Comparison of ENCODE assay signal across 8 mouse cellular contexts in genomic region chr5:134946857-134947255, GRCm38 (mm10). TPM values are rescaled to one million over a fixed set of nuclear protein-coding genes. Genes with fewer than 3 reads are reported as not detected.
A peak's percentile ranks its signal among the peaks of the same experiment; 100 is the strongest.
DNase-seq lines count a peak whose midpoint lies in the region; ATAC-seq and TF ChIP-seq lines count a peak whose summit lies in the region.

Gene Cldn4 (minus strand): TSS chr5:134946934.

- no peak for ATAC-seq in midbrain, postnatal 0 days (ENCODE audit: low FRiP score)
- ATAC-seq in intestine, embryonic 15.5 days, result peak; percentile 81
- peak; percentile 74 for ATAC-seq in lung, embryonic 16.5 days (ENCODE audit: low read depth)
- ATAC-seq in megakaryocyte-erythroid progenitor cell, adult 5-6 weeks (replicated peaks; ENCODE audit: low FRiP score, low TSS enrichment, poor library complexity, severe bottlenecking), result no peak

- H3K4me1 ChIP-seq in midbrain, embryonic 10.5 days, result peaks cover 18% of the 10 kb centered on the region
- H3K4me1 ChIP-seq in midbrain, postnatal 0 days (ENCODE audit: insufficient read depth, low read length), result no peaks in the 10 kb centered on the region
- H3K4me1 ChIP-seq in intestine, embryonic 15.5 days (replicated peaks), result peaks cover 24% of the 10 kb centered on the region
- H3K4me1 ChIP-seq in lung, embryonic 16.5 days (replicated peaks; ENCODE audit: control insufficient read depth, insufficient read depth, low read length), result peaks cover 29% of the 10 kb centered on the region

- 5% methylated on average over 11 of the region's 11 CpGs for WGBS in midbrain, embryonic 10.5 days
- 12% methylated on average over 11 of the region's 11 CpGs for WGBS in midbrain, postnatal 0 days
- 13% methylated on average over 11 of the region's 11 CpGs for WGBS in intestine, embryonic 15.5 days
- 20% methylated on average over 11 of the region's 11 CpGs for WGBS in lung, embryonic 16.5 days

- H3K4me3 ChIP-seq in midbrain, embryonic 10.5 days, result peak within 1 kb of the TSS; percentile 30
- H3K4me3 ChIP-seq in midbrain, postnatal 0 days (ENCODE audit: low read depth, low read length), result no peak within 1 kb of the TSS
- peak within 1 kb of the TSS; percentile 45 for H3K4me3 ChIP-seq in intestine, embryonic 15.5 days (replicated peaks)
- peak within 1 kb of the TSS; percentile 54 for H3K4me3 ChIP-seq in lung, embryonic 16.5 days (ENCODE audit: low read length)

- no peak for DNase-seq in midbrain, embryonic 10.5 days (ENCODE audit: low spot score)
- DNase-seq in midbrain, postnatal 0 days (ENCODE audit: low spot score), result no peak
- peak; percentile 86 for DNase-seq in urinary bladder, adult 2 months (ENCODE audit: low spot score)
- no peak for DNase-seq in adrenal gland, postnatal 14 days
- DNase-seq in heart, postnatal 4 days, result no peak

- peaks cover 49% of the 10 kb centered on the region for H3K27me3 ChIP-seq in midbrain, embryonic 10.5 days (ENCODE audit: low read depth, poor library complexity, severe bottlenecking)
- H3K27me3 ChIP-seq in midbrain, postnatal 0 days (ENCODE audit: insufficient read depth, low read length), result peaks cover 17% of the 10 kb centered on the region; the same call in 1 of the 2 replicates
- 0 out of 2 replicates have a peak, but pooled peaks cover 7% of the 10 kb centered on the region for H3K27me3 ChIP-seq in intestine, embryonic 15.5 days (replicated peaks)
- H3K27me3 ChIP-seq in lung, embryonic 16.5 days (ENCODE audit: control insufficient read depth, insufficient read depth, low read depth, low read length), result no peaks in the 10 kb centered on the region

- TF ChIP-seq CTCF in midbrain, postnatal 0 days (IDR thresholded peaks at IDR 0.05), result no peak

- H3K9me3 ChIP-seq in midbrain, embryonic 10.5 days (replicated peaks), result no peaks in the 10 kb centered on the region
- no peaks in the 10 kb centered on the region for H3K9me3 ChIP-seq in midbrain, postnatal 0 days (ENCODE audit: low read length)
- no peaks in the 10 kb centered on the region for H3K9me3 ChIP-seq in intestine, embryonic 15.5 days
- no peaks in the 10 kb centered on the region for H3K9me3 ChIP-seq in lung, embryonic 16.5 days (ENCODE audit: control insufficient read depth, low read length)

- no peak within 1 kb of the TSS; the same call in 1 of the 2 replicates for H3K27ac ChIP-seq in midbrain, embryonic 10.5 days (replicated peaks)
- no peak within 1 kb of the TSS for H3K27ac ChIP-seq in midbrain, postnatal 0 days (ENCODE audit: low read depth, low read length)
- peak within 1 kb of the TSS; percentile 88 for H3K27ac ChIP-seq in intestine, embryonic 15.5 days
- peak within 1 kb of the TSS; percentile 92 for H3K27ac ChIP-seq in lung, embryonic 16.5 days (ENCODE audit: low read length)

- H3K4me2 ChIP-seq in midbrain, postnatal 0 days (ENCODE audit: low read depth, low read length, poor library complexity, severe bottlenecking), result no peak within 1 kb of the TSS
- peak within 1 kb of the TSS; percentile 46 for H3K4me2 ChIP-seq in intestine, embryonic 15.5 days (replicated peaks)
- peak within 1 kb of the TSS; percentile 49 for H3K4me2 ChIP-seq in lung, embryonic 16.5 days (ENCODE audit: low read depth, low read length)

- no peaks in the 10 kb centered on the region for H3K36me3 ChIP-seq in midbrain, embryonic 10.5 days
- no peaks in the 10 kb centered on the region for H3K36me3 ChIP-seq in midbrain, postnatal 0 days (ENCODE audit: insufficient read depth, low read length)
- no peaks in the 10 kb centered on the region for H3K36me3 ChIP-seq in intestine, embryonic 15.5 days
- no peaks in the 10 kb centered on the region for H3K36me3 ChIP-seq in lung, embryonic 16.5 days (ENCODE audit: control insufficient read depth, insufficient read depth, low read length)

- H3K9ac ChIP-seq in midbrain, postnatal 0 days (replicated peaks; ENCODE audit: low read length, poor library complexity, severe bottlenecking), result no peak within 1 kb of the TSS
- peak within 1 kb of the TSS; percentile 52 for H3K9ac ChIP-seq in intestine, embryonic 15.5 days
- H3K9ac ChIP-seq in lung, embryonic 16.5 days (ENCODE audit: low read length), result peak within 1 kb of the TSS; percentile 67

RNA-seq across cellular contexts. Expression of gene Cldn4, which starts in this region (rescaled TPM):
- polyA plus RNA-seq in midbrain, embryonic 10.5 days (2016; fragmentation: Nextera tagmentation; extraction: Ambion mirVana), result 3.2 and 3.4 TPM in 2 replicates
- 0.77 TPM in 1 of 2 replicates, not detected in the other for total RNA-seq in midbrain, postnatal 0 days (2014; rRNA removed)
- polyA plus RNA-seq in midbrain, postnatal 0 days (2015; fragmentation: Nextera tagmentation; extraction: Ambion mirVana), result not detected in 2 replicates
- polyA plus RNA-seq in intestine, embryonic 15.5 days (2015; fragmentation: Nextera tagmentation; extraction: Ambion mirVana), result 45.6 and 49.2 TPM in 2 replicates
- polyA plus RNA-seq in lung, embryonic 16.5 days (2015; fragmentation: Nextera tagmentation; extraction: Ambion mirVana), result 33.0 and 33.1 TPM in 2 replicates
- polyA plus RNA-seq in urinary bladder, adult 2 months (2012; rRNA removed), result 295 and 393 TPM in 2 replicates
- not detected in 2 replicates for total RNA-seq in adrenal gland, postnatal 14 days (2021)
- total RNA-seq in megakaryocyte-erythroid progenitor cell, adult 5-6 weeks (2014; fragmentation: Nextera tagmentation), result not detected in 2 replicates
- not detected in 2 replicates for total RNA-seq in megakaryocyte-erythroid progenitor cell, adult 5-6 weeks (2017)
- under 1 TPM in 1 of 2 experiments, not detected in 1; 0.14 TPM for total RNA-seq in heart, postnatal 4 days (2021)

Comparison
In these comparisons a context has a peak if more than half of its experiments do, and no peak if none do; other contexts are left out.
1. H3K27ac ChIP-seq: peak in intestine, embryonic 15.5 days (single experiment) and lung, embryonic 16.5 days (single experiment); none in midbrain, embryonic 10.5 days (single experiment) and midbrain, postnatal 0 days (single experiment).
2. ATAC-seq: peak in intestine, embryonic 15.5 days (single experiment) and lung, embryonic 16.5 days (single experiment); none in midbrain, postnatal 0 days (single experiment) and megakaryocyte-erythroid progenitor cell, adult 5-6 weeks (single experiment).